10 mouse cellular contexts compared by ENCODE assay signal in the genomic region with DNA sequence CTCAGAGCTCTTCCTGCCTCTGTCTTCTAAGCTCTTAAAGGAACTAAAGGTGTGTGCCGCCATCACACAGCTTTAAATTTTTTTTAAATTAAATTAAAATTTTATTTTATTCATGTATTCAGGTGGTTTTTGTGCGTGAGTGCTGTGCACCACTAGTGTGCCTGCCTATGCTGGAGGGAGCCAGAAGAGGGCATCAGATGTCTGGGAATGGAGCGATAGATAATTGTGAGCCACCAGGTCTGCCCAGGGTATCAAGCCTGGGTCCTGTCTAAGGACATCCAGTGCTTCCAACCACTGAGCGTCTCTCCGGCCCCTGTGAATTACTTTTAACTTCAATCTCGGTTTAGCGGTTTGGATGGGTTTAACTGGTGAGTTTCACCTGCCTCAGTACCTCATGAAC. TPM values are rescaled to one million over a fixed set of nuclear protein-coding genes. Genes with fewer than 3 reads are reported as not detected.
DNase-seq lines count a peak whose midpoint lies in the region; ATAC-seq and TF ChIP-seq lines count a peak whose summit lies in the region.
"Had no signal": no experiment of that assay in that cellular context is flagged by ENCODE, and none has a peak within 500 bp of the region (broad histone marks: within the 10 kb centered on the region; RNA-seq: fewer than 3 reads in every experiment).

No protein-coding gene starts in this region.

- H3K4me2 ChIP-seq in forebrain, embryonic 14.5 days (ENCODE audit: low read length), result no peak overlapping the region
- H3K4me2 ChIP-seq in lung, embryonic 14.5 days, result no peak overlapping the region
- H3K4me2 ChIP-seq in hindbrain, embryonic 13.5 days, result no peak overlapping the region
- H3K4me2 ChIP-seq: heart, embryonic 13.5 days; lung, embryonic 15.5 days had no signal

- H3K27ac ChIP-seq in forebrain, embryonic 14.5 days (ENCODE audit: low read depth, low read length), result no peak overlapping the region
- H3K27ac ChIP-seq in forebrain, embryonic 10.5 days, result no peak overlapping the region
- H3K27ac ChIP-seq in lung, embryonic 14.5 days (ENCODE audit: low read depth), result no peak overlapping the region
- no peak overlapping the region for H3K27ac ChIP-seq in hindbrain, embryonic 13.5 days
- H3K27ac ChIP-seq: heart, embryonic 13.5 days; lung, embryonic 15.5 days had no signal

- TF ChIP-seq CTCF in lung, embryonic 14.5 days (IDR thresholded peaks at IDR 0.05; ENCODE audit: low read depth), result no peak

- no peak overlapping the region for H3K4me3 ChIP-seq in forebrain, embryonic 14.5 days (ENCODE audit: low read depth, low read length)
- H3K4me3 ChIP-seq in forebrain, embryonic 10.5 days, result no peak overlapping the region
- H3K4me3 ChIP-seq in lung, embryonic 14.5 days (ENCODE audit: low read depth, low read length), result no peak overlapping the region
- no peak overlapping the region for H3K4me3 ChIP-seq in hindbrain, embryonic 13.5 days
- H3K4me3 ChIP-seq: heart, embryonic 13.5 days; lung, embryonic 15.5 days had no signal

- no peak overlapping the region for H3K9ac ChIP-seq in forebrain, embryonic 14.5 days (ENCODE audit: low read length)
- H3K9ac ChIP-seq in lung, embryonic 14.5 days, result no peak overlapping the region
- no peak overlapping the region for H3K9ac ChIP-seq in hindbrain, embryonic 13.5 days
- H3K9ac ChIP-seq: heart, embryonic 13.5 days; lung, embryonic 15.5 days had no signal

- H3K27me3 ChIP-seq in forebrain, embryonic 14.5 days (replicated peaks; ENCODE audit: control insufficient read depth, insufficient read depth, low read length), result no peaks in the 10 kb centered on the region
- H3K27me3 ChIP-seq in forebrain, embryonic 10.5 days (ENCODE audit: poor library complexity, severe bottlenecking), result no peaks in the 10 kb centered on the region
- no peaks in the 10 kb centered on the region for H3K27me3 ChIP-seq in lung, embryonic 14.5 days (ENCODE audit: insufficient read depth, low read length)
- no peaks in the 10 kb centered on the region for H3K27me3 ChIP-seq in splenic B cell, adult 2 months (ENCODE audit: control insufficient read depth, insufficient read depth, low read length, poor library complexity, severe bottlenecking)
- H3K27me3 ChIP-seq in hindbrain, embryonic 13.5 days, result no peaks in the 10 kb centered on the region
- H3K27me3 ChIP-seq: heart, embryonic 13.5 days; lung, embryonic 15.5 days had no signal

- H3K4me1 ChIP-seq in forebrain, embryonic 14.5 days (ENCODE audit: control insufficient read depth, insufficient read depth, low read length), result peaks cover 8% of the 10 kb centered on the region
- peaks cover 11% of the 10 kb centered on the region for H3K4me1 ChIP-seq in forebrain, embryonic 10.5 days
- peaks cover 7% of the 10 kb centered on the region; the same call in 1 of the 2 replicates for H3K4me1 ChIP-seq in lung, embryonic 14.5 days (ENCODE audit: insufficient read depth)
- H3K4me1 ChIP-seq in hindbrain, embryonic 13.5 days (replicated peaks), result peaks cover 12% of the 10 kb centered on the region

- no peak for ATAC-seq in forebrain, embryonic 14.5 days
- no peak for ATAC-seq in lung, embryonic 14.5 days (ENCODE audit: insufficient read depth)
- ATAC-seq in inflammation-experienced regulatory T-cells, adult 6 months, result no peak
- ATAC-seq in hindbrain, embryonic 13.5 days (ENCODE audit: low FRiP score), result no peak

- WGBS in forebrain, embryonic 14.5 days, result 83% methylated on average over 7 of the region's 7 CpGs
- 89% methylated on average over 7 of the region's 7 CpGs for WGBS in forebrain, embryonic 10.5 days
- 83% methylated on average over 7 of the region's 7 CpGs for WGBS in lung, embryonic 14.5 days
- WGBS in hindbrain, embryonic 13.5 days, result 90% methylated on average over 7 of the region's 7 CpGs

- peaks cover 63% of the 10 kb centered on the region for H3K36me3 ChIP-seq in forebrain, embryonic 14.5 days (ENCODE audit: control insufficient read depth, insufficient read depth, low read length)
- peaks cover 75% of the 10 kb centered on the region for H3K36me3 ChIP-seq in forebrain, embryonic 10.5 days (replicated peaks)
- peaks cover 70% of the 10 kb centered on the region for H3K36me3 ChIP-seq in lung, embryonic 14.5 days (ENCODE audit: insufficient read depth)
- H3K36me3 ChIP-seq in splenic B cell, adult 2 months (ENCODE audit: control insufficient read depth, insufficient read depth, low read length, poor library complexity, severe bottlenecking), result peaks cover 6% of the 10 kb centered on the region
- H3K36me3 ChIP-seq in hindbrain, embryonic 13.5 days, result peaks cover 67% of the 10 kb centered on the region

- no peaks in the 10 kb centered on the region for H3K9me3 ChIP-seq in forebrain, embryonic 14.5 days (replicated peaks; ENCODE audit: control insufficient read depth, low read length)
- no peaks in the 10 kb centered on the region for H3K9me3 ChIP-seq in forebrain, embryonic 10.5 days
- no peaks in the 10 kb centered on the region for H3K9me3 ChIP-seq in lung, embryonic 14.5 days (ENCODE audit: low read depth, low read length)
- no peaks in the 10 kb centered on the region for H3K9me3 ChIP-seq in hindbrain, embryonic 13.5 days
- H3K9me3 ChIP-seq: heart, embryonic 13.5 days; lung, embryonic 15.5 days had no signal

- peak; percentile 8 for DNase-seq in forebrain, embryonic 14.5 days (ENCODE audit: low spot score)
- DNase-seq in forebrain, embryonic 10.5 days (ENCODE audit: extremely low spot score, low spot score), result no peak
- DNase-seq in lung, embryonic 14.5 days, result peak; percentile 9
- no peak for DNase-seq in lung, adult 18-20 months
- peak; percentile 53 for DNase-seq in R1 (ENCODE audit: low read depth, low spot score)
- peak; percentile 15 for DNase-seq in splenic B cell, adult 2 months (ENCODE audit: low read depth, low spot score)

RNA-seq across cellular contexts. Expression of a gene that starts 4.9 kb away (rescaled TPM):
- polyA plus RNA-seq in forebrain, embryonic 14.5 days (2014; fragmentation: Nextera tagmentation; extraction: Ambion mirVana), result 26.6 and 28.2 TPM in 2 replicates
- polyA plus RNA-seq in forebrain, embryonic 10.5 days (2016; fragmentation: Nextera tagmentation; extraction: Ambion mirVana), result 68.8 and 69.7 TPM in 2 replicates
- polyA plus RNA-seq in lung, embryonic 14.5 days (2014; fragmentation: Nextera tagmentation; extraction: Ambion mirVana), result 39.4 and 40.9 TPM in 2 replicates
- 10 to 100 TPM; 32.6 to 47.7 (median 36.1) TPM for polyA plus RNA-seq in inflammation-experienced regulatory T-cells, adult 6 months (2017; shearing (Covaris generic))
- 57.8 and 62.4 TPM in 2 replicates for polyA plus RNA-seq in hindbrain, embryonic 13.5 days (2015; fragmentation: Nextera tagmentation; extraction: Ambion mirVana)

RNA-seq across cellular contexts. Expression of a gene that starts 32.6 kb away (rescaled TPM):
- 94.2 and 104 TPM in 2 replicates for polyA plus RNA-seq in forebrain, embryonic 14.5 days (2014; fragmentation: Nextera tagmentation; extraction: Ambion mirVana)
- 13.7 and 14.0 TPM in 2 replicates for polyA plus RNA-seq in forebrain, embryonic 10.5 days (2016; fragmentation: Nextera tagmentation; extraction: Ambion mirVana)
- polyA plus RNA-seq in lung, embryonic 14.5 days (2014; fragmentation: Nextera tagmentation; extraction: Ambion mirVana), result 2.2 and 3.4 TPM in 2 replicates
- 1 to 10 TPM in 1 of 3 experiments, under 1 TPM in 2; 0.47 to 1.2 (median 0.54) TPM for polyA plus RNA-seq in inflammation-experienced regulatory T-cells, adult 6 months (2017; shearing (Covaris generic))
- 85.6 and 93.6 TPM in 2 replicates for polyA plus RNA-seq in hindbrain, embryonic 13.5 days (2015; fragmentation: Nextera tagmentation; extraction: Ambion mirVana)

RNA-seq across cellular contexts. Expression of a gene that starts 36.0 kb away (rescaled TPM):
- polyA plus RNA-seq in forebrain, embryonic 14.5 days (2014; fragmentation: Nextera tagmentation; extraction: Ambion mirVana), result 39.1 and 43.9 TPM in 2 replicates
- polyA plus RNA-seq in forebrain, embryonic 10.5 days (2016; fragmentation: Nextera tagmentation; extraction: Ambion mirVana), result 42.7 and 45.7 TPM in 2 replicates
- 29.8 and 30.6 TPM in 2 replicates for polyA plus RNA-seq in lung, embryonic 14.5 days (2014; fragmentation: Nextera tagmentation; extraction: Ambion mirVana)
- 10 to 100 TPM in 1 of 3 experiments, 1 to 10 TPM in 2; 6.4 to 10.1 (median 7.3) TPM for polyA plus RNA-seq in inflammation-experienced regulatory T-cells, adult 6 months (2017; shearing (Covaris generic))
- polyA plus RNA-seq in hindbrain, embryonic 13.5 days (2015; fragmentation: Nextera tagmentation; extraction: Ambion mirVana), result 42.5 and 44.8 TPM in 2 replicates

RNA-seq across cellular contexts. Expression of a gene that starts 59.3 kb away (rescaled TPM):
- 44.3 and 48.4 TPM in 2 replicates for polyA plus RNA-seq in forebrain, embryonic 14.5 days (2014; fragmentation: Nextera tagmentation; extraction: Ambion mirVana)
- 45.9 and 49.9 TPM in 2 replicates for polyA plus RNA-seq in forebrain, embryonic 10.5 days (2016; fragmentation: Nextera tagmentation; extraction: Ambion mirVana)
- polyA plus RNA-seq in lung, embryonic 14.5 days (2014; fragmentation: Nextera tagmentation; extraction: Ambion mirVana), result 34.1 and 34.3 TPM in 2 replicates
- polyA plus RNA-seq in inflammation-experienced regulatory T-cells, adult 6 months (2017; shearing (Covaris generic)), result 1 to 10 TPM; 7.7 to 7.9 (median 7.8) TPM
- 42.2 and 44.3 TPM in 2 replicates for polyA plus RNA-seq in hindbrain, embryonic 13.5 days (2015; fragmentation: Nextera tagmentation; extraction: Ambion mirVana)

Comparison
In these comparisons a context has a peak if more than half of its experiments do, and no peak if none do; other contexts are left out.
1. DNase-seq: peak in forebrain, embryonic 14.5 days (single experiment), lung, embryonic 14.5 days (single experiment), R1 (single experiment) and splenic B cell, adult 2 months (single experiment); none in forebrain, embryonic 10.5 days (single experiment) and lung, adult 18-20 months (0 of 2).